Mouse (Mus musculus) adrenal gland, adult (tissue): ENCODE measurements around the gene Agfg1.

Experiments
- DNase-seq, 2 experiments: peaks; one replicate each; pipeline ENCODE4 v3.0.0; 2022 to 2023; ENCODE audit warnings: low spot score in 1 of 2; ENCODE audit not compliant: inconsistent age in 2 of 2

The Agfg1 gene

DNA sequence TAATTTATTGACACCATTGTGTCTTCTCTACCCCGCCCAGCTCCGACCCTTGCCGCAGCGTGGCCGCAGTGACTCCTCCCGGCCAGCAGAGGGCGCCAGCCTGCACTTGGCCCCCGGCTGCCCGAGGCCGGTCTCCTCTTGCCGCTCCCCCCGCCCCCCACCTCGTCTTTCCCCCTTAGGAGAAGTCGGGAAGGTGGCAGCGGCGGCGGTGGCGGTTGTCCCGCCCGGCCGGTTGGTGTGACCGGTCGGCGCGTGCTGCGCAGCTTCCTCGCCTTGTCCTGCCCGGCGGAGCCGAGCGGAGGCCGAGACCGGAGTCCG lies at the start of gene Agfg1:
Agfg1 (plus strand) TSS at position 188 of the 318 bp plus-strand sequence.
- peak; percentile 94 to 99 for DNase-seq

DNA sequence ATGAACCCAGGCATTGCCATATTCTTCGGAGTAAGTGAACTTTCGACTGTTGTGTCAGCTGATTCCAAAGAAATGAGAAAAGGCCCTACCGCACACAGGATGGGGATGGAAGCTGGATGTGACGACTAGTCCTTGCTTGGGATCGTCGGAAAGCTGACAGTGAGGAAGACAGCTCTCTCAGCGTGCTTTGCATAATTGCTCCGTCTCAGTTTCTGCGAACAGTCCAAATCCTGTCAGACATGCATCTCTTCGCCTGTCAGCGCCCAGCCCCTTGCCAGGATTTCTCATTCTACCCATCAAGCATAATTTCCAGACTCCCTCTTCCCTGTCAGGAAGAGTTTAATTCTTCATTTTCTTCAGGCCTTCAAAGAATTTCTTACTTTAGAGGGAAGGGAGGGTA lies 48.2 kb upstream of the Agfg1 start:
- no peak for DNase-seq

DNA sequence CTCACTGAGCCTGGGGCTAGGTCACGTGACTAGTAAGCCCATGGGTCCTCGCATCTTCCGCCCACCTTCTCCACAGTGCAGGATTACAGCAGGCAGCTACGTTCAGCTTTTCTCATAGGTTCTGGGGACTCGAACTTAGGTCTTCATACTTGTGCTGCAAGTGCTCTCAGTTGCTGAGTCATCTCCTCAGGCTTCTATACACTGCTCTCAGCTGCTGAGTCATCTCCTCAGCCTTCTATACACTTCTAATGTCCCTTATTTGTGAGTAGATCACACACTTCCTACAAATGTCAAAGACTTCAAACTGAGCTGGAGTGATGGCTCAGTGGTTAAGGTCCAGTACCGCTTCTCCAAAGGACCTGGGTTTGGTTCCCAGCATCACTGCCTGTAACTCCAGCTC lies 47.0 kb upstream of the Agfg1 start:
- no peak for DNase-seq

DNA sequence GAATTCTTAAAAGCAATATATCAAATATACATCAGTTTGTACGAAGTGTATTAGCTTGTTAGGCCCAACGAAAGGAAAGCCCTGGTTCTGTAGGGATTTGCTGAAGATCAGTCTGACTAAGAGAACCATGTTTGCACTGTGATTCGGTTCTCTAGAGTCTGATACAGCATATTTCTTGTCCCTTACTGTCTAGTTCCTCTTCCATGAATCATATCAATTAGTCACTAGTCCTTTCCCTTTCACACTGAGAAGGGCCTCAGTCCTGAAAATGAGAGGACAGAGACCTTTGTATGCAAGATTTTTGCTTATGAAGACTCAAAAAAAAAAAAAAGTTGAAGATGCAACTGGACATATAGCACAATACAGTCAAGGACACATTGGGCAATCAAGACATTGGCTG lies 46.2 kb upstream of the Agfg1 start:
- DNase-seq = peak in 1 of 2 experiments; percentile 55

DNA sequence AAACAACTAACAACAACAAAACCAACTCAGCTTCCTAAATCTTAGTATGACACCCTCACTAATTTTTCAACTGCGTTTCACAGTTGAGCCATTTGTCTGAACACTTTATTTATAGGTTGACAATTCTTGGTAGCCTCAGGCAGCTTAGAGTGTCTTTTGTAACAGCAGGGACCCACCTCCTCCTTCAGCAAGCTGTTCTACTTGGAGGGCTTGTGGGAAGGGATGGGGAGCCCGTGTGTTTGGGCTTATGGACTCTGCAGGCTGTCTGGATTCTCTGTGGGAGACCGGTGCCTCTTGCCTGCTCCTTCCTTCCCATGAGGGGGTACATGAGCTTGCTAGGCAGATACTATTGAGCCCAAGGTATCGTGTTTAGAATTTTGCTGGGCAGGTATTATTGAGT lies 45.3 kb upstream of the Agfg1 start:
- DNase-seq = no peak

DNA sequence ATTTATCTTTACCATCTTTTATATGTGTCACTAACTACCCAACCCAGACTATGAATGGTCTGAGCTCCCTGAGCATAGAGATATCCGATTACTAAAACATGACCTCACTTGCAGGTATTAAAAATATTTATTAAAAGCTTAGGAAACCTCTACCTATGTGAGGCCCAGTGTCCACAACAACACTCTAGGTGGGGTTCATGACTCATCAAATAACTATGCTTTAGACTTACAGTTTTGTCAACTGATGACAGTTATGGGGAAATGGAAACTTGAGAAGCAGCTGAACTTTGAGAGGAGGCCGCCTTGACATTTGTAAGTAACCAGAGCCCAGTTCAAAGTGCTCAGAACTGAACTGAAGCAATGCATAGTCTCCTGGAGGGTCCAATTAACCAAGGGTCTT lies 44.1 kb upstream of the Agfg1 start:
- DNase-seq = peak in 1 of 2 experiments; percentile 49

DNA sequence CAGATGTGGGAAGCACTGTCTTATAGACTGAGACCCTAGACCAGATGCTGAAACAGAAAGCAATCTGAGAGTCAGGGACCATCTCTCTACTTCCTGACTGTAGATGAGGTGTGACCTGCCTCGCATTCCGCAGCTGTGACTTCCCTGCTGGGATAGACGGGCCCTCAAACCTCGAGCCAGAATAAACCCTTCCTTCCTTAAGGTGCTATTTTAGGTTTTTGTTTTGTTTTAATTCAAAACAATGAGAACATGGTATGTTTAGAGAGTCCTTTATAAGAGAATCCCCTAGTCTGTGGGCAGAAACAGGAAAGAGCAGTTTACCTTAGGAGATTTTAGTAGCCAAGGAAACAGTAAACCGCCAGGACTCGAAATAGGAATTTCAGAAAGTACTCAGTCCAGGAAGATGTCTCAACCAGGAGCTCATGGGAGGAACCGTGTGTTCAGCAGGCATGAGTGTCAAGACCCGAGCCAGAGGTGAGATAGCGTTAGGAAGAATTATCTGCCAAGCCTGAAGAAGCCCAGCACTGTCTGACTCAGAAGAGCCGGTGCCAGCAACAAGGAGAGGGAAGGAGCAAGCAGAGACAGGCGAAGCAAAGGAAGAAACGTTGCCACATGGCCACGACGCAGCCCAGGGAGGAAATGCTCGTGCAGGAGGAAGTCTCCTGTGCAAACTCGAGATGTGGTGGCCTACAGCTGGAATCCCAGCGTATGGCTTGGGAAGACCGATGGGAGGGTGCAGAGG lies 43.4 kb upstream of the Agfg1 start:
- peak in 1 of 2 experiments; percentile 68 for DNase-seq

DNA sequence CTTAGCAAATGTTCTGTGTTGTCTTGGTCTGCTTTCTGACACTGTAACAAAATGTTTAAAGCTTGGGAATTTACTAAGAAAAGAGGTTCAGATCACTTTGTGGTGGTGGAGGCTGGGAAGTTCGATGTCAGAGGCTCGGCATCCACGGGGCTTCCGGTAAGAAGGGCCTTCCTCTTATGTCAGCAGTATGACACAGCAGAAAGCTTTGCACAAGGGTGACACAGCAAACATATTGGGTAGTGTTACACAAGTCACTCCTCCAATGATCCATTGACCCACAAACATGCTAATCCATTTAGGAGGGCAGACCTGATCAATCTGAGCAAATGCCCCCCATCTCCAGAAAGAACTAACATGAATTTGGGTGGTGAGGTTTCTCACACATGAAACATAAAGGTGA lies 42.2 kb upstream of the Agfg1 start:
- no peak for DNase-seq

DNA sequence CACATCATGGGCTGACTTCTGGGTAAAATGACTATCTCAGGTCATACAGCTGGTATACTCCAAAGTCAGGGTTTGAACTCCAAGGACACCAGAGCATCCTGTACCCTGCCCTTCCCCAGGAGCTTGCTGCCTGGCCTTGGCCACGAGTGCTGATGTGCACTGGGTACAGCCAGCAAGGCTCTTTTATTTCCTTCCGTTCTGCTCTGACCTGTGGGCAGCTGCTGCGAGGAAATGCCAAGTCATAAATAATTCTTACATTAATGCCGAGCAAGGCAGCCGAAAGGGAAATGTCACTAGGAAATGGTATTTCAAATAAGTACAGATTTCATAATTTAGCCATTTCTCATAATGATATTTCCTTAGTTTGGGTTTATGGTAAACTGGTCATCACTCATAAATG lies 41.0 kb upstream of the Agfg1 start:
- DNase-seq = peak; percentile 82 to 85

DNA sequence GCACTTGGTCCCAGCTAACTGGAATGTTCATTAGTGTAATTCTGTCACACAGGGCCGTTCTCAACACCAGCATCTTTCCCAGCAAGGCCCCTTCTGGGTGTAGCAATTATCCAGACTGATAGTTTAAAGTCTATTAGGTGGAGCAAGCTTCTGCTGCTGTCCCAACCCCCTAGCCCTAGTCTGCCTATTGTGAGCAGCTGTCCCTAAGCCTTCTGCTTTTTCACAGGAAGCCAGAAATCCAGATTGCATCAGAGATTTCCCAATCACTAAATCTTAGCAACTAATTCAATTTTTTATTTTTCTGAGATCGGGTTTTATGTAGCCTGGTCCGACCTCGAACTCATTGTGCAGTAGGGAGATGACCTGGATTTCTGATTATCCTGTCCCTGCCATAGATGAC lies 40.4 kb upstream of the Agfg1 start:
- DNase-seq = peak in 1 of 2 experiments; percentile 74

DNA sequence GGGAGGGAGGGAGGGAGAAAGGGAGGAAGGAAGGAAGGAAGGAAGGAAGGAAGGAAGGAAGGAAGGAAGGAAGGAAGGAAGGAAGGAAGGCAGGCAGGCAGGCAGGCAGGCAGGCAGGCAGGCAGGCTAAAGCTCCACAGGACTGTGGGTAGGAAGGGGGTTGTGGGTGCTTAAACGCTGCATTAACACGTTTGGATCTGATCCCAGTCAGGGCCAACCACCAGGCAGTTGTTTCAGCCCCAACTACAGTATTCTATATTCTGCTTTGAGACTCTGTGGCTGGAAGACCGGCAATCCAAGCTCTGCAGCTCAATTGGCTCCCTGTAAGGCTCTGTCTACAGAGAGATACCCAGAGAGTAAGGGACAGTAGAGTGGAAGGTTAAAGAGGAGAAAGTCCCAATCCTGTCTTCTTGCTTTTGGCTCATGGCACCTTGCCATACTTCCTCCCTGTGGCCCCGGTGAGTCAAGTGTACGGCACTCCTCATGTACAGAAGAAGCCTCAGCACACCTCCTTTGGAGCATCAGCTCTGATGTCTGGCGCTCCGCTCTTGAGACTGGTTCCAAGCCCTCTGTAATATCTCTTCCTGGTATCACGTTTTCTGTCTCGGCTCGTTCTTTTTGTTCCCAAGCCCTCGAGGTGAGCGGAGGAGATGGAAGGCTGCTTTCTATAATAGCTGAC lies 38.0 kb upstream of the Agfg1 start:
- peak in 1 of 2 experiments; percentile 36 for DNase-seq

DNA sequence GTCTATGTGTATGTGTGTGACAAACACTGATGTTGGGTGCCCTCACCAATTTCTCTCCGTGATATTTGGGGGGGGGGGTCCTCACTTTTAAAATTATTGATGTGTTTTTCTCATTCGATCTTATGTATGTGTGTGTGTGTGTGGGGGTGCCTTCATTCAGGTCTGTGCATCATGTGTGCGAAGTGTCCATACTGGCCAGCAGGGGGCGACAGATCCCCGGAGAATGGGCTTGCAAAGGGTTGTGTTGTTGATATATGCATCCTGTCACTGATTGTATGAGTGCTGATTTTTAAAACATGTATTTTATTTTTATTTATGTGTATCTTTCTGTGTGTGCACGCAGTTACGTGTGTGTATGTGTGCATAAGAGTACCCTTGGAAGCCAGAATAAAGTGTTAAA lies 35.7 kb upstream of the Agfg1 start:
- DNase-seq = no peak

DNA sequence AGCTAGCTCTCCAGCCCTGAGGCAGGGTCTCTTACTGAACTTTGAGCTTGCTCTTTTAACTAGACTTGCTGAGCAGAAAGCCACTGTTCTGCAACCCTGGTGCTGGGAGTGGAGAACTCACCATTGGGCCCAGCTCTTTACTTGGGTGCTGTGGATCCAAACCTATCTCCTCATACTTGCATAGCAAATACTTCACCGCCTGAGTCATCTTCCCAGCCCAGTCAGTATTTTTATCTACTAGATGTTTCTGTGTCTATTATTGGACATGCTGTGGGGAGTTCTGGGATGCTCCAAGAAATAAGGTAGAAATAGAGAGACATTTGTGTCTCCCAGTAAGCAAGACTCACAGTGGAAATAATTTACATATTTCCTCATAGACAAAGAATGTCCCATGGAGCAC lies 35.2 kb upstream of the Agfg1 start:
- no peak for DNase-seq

DNA sequence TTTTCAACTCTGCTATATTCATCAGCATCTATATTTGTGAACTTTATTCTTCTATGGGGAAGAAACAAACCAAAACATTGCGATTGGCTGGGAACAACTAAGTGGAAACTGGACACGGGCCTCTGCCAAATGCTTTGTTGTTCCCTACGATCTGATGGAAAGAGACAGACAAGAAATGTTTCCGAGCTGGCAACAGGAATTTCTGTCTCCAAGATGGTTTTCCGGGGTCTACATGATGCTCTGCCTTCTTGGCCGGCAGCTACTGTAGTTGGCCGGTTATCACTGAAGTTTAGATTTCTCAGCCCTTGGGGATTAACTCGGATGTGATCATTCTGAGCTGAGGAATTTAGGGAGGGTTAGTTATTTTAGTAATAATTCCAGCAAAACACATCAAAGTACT lies 32.9 kb upstream of the Agfg1 start:
- no peak for DNase-seq

DNA sequence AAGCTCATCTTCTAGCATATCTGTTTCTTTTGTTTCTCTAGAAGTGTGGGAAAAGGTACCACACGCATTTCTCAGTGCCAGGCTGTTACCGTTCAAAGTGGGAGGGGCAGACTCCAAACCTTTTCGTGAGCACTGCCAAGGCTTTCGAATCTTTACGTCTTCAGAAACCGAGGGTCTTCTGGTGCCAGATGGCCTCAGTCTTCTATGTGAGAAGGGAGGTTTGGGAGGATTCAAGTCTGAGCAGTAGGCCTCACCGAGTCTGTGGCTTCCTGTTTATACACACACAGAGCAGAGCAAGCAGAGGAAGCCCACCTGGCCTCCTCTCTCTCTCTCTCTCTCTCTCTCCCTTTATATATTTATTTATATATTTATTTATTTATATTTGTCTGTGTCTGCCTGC lies 32.1 kb upstream of the Agfg1 start:
- no peak for DNase-seq

DNA sequence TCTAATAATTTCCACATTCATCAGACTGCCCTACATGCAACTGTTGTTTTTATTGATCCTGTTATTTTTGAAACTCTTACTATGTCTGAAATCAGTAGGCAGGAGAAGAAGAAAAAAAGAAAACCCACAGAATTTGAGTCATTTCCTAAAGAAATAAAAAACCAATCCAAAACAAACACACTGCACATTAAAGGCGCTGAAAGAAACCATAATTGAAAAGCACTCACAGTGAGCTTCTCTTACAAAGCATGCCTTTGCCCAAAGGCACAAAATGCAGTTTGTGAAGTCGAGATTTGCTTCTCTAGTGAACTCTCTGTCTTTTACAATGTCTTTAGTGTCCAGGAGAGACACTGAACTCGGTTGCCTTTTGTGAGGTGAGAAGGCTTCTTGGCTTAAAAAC lies 30.7 kb upstream of the Agfg1 start:
- DNase-seq = no peak

DNA sequence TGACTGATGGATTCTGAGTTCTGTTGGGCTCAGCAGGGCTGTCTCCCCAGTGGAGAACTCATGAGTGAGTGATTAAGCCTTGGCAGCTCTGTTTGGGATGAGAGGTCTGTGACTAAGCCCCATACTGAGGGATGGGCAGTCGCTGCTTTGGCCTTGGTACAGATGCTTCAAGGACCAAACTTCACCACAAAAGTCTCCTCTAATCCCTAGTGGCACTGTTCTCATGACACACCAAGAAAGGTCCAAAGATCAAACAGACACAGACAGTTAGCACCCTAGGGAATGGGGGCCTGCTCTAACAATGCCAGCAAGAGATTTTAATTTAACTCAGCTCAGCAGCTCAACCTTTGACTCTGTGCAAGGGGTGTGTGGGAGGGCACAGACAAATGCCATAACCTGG lies 27.5 kb upstream of the Agfg1 start:
- peak; percentile 82 to 88 for DNase-seq

DNA sequence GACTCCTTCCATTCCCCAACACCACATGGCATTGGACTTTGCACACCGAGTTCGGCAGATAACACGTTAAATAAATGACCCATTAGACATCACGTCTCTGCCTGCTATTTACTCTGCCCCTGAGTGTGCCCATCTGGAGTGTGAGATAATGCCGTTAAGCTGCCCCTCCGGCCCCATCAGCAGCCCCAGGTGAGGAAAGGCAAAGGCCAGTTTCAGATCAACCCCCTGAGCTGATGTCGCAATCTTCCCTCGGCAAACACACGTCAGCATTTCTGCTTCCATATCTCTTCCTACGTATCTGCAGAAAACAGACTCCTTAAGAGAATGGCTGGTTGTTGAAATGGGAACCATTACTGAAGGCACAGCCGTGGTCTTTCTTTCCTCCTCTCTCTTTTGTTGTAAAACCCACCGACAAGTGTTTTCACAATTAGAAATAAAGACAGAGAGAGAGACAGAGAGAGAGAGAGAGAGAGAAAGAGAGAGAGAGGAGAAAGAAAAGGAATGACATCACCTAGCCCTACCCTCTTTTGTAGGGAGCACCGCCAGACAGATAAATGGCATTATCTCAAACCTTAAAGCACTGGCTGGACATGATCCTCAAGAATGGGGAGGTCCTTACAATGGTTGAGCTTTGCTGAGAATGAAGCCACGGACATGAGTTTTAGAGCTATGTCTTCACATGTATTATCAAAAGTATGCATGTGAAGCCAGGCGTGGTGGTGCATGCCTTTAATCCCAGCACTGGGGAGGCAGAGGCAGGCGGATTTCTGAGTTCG lies 23.2 kb upstream of the Agfg1 start:
- peak in 1 of 2 experiments; percentile 64 for DNase-seq

DNA sequence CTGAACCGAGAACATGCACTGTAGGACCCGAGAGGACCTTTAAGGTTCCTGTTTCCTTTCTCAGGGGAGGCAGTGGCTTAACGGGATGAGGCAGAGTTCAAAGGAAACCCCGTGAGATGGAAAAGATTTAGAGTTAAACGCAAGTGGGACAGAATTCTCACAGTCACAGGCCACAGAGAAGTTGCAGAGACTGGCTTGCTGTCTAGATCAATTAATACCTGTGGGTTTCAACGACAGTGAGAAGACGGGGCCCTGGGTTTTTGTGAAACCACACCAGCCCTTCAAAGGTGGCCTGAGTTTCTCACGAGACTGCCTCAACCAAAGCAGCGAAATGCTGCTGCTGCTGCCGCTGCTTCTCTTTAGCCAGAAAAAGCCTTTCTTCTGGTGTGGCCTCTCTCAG lies 19.9 kb upstream of the Agfg1 start:
- no peak for DNase-seq

DNA sequence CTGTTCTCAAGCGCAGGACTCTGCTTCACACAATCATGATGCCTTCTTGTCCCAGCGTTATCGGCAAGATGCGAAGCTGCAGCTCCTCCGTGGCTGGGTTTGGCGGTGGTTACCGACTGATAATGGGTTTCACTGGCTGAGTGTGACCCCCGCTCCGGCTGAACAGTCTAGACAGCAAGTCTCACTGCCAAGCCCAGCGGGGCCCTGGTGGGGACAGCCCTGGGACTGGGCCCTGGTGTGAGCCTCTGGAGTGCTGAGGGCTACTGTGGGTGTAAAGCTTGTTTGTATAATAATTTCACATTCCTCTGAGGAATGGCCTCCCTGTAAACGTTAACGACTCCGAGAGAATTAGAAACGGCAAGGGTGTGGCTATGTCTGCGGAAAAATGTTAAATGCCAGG lies 19.1 kb upstream of the Agfg1 start:
- DNase-seq = no peak

DNA sequence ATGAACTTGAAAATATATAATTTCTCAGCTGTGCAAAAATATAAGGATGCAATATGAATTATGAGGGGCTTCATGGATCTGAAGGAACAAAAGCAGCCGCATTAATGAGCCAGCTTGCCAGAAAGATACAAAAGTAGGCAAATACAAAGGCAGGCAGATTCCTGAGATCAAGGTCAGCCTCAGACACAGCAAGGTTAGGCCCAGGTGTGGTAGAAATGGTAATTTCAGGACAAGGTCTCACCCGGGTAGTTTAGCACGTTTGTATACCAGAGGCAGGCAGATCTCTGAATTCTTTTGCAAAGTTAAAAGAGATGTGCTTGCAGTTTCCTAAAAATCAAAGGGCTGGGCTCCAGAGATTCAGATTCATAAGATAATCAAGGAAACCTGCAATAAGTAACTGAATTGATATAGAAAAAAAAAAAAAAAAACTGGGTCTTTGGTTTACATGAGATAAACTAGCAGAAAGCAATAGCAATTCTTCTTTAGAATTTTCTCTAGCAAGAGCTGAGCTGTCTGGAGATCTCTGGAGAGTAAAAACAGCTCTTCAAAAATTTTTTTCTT lies 18.6 kb upstream of the Agfg1 start:
- no peak for DNase-seq

DNA sequence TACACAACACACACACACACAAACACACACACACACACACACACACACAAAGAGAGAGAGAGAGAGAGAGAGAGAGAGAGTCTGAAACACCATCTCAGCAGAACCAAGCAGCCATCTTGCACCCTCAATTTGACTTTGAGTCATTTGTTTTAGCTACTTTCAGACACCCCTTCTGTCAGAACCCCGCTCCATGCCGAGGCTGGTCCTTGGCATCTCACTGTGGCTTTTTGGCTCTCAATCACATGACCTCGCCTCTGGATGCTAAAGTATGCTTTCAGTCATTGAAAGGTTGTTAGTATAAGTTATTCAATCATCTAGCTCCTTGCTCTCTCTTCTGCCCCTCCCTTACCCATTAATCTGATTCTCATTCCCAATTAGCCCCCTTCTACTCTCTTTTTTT lies 17.4 kb upstream of the Agfg1 start:
- no peak for DNase-seq
